Mouse (Mus musculus) macrophage (primary cell): ENCODE data around the gene Zbtb9. TPM values are rescaled to one million over a fixed set of nuclear protein-coding genes. Genes with fewer than 3 reads are reported as not detected.

Experiments used
- H3K27ac ChIP-seq: fragments of 350-480 bp; formaldehyde crosslinking; 2 replicates; pipeline ENCODE4 v1.9.0; 2021
- H3K36me3 ChIP-seq: fragments of 350-480 bp; formaldehyde crosslinking; 2 replicates; pipeline ENCODE4 v1.9.0; 2021; ENCODE audit errors: inconsistent target
- H3K4me3 ChIP-seq: fragments of 350-480 bp; formaldehyde crosslinking; 2 replicates; pipeline ENCODE4 v1.9.0; 2021; ENCODE audit errors: inconsistent target
- H3K79me2 ChIP-seq: fragments of 350-480 bp; formaldehyde crosslinking; 2 replicates; pipeline ENCODE4 v1.9.0; 2021; ENCODE audit errors: inconsistent target
- WGBS: methylation state at CpG from one replicate; pipeline ENCODE4 v1.1.7; 2026; ENCODE audit warnings: inconsistent platforms; ENCODE audit not compliant: missing documents; 5-methylcytosine and 5-hydroxymethylcytosine counted together
- polyA plus RNA-seq: library from polyadenylated mRNA; stranded (reverse); fragments of 250-400 nt; gene quantifications from 3 replicates; pipeline ENCODE4 v1.2.4, GENCODE M21; 2018; ENCODE audit warnings: inconsistent platforms

The Zbtb9 gene
- polyA plus RNA-seq, 1 experiment from 2014 or later: 9.3 TPM

DNA sequence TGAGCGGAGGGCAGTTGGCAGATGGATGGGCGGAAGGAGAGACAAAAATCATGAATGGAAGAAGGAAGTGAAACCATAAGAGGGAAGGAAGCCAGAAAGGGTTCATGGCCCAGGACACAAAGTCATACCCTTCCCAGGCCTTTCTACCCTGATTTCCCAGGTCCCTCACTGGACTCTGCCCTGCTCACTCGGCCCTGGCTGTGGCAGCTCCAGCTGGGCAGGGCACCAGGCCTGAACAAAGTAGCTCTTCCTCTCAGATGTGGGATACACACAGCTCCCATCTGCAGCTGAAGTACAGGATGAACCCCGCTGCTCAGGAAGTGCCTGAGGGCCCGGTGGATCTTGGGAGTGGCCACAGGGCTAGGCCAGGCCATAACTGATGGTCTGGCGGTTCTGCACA is 69.9 kb downstream of the Zbtb9 start:
- H3K27ac ChIP-seq: peak overlapping the region; percentile 86
- no peaks in the 10 kb centered on the region; the same call in 1 of the 2 replicates for H3K79me2 ChIP-seq
- no peaks in the 10 kb centered on the region for H3K36me3 ChIP-seq
- H3K4me3 ChIP-seq: no peak overlapping the region
- 8% methylated on average over 6 of the region's 6 CpGs for WGBS

DNA sequence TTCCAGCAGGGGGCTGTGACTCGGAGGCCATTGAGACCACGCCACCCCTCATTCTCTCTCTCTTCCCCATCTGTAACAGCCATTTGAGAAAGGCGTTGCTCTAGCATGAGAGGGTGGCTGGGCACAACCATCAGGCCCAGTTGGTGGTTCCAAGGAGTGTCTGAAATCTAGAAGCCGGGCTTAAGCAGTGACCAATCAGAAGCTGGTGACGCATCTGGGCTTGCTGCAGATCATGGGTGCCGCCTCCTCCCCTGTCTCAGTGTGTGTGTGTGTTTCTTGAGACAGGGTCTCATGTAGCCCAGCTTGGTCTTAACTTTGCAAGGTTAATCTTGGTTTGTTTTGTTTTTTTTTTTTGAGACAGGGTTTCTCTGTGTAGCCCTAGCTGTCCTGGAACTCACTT is 72.2 kb downstream of the Zbtb9 start:
- 100% methylated on average over 6 of the region's 6 CpGs for WGBS
- no peak overlapping the region for H3K4me3 ChIP-seq
- no peaks in the 10 kb centered on the region for H3K36me3 ChIP-seq
- no peaks in the 10 kb centered on the region; the same call in 1 of the 2 replicates for H3K79me2 ChIP-seq
- no peak overlapping the region for H3K27ac ChIP-seq

DNA sequence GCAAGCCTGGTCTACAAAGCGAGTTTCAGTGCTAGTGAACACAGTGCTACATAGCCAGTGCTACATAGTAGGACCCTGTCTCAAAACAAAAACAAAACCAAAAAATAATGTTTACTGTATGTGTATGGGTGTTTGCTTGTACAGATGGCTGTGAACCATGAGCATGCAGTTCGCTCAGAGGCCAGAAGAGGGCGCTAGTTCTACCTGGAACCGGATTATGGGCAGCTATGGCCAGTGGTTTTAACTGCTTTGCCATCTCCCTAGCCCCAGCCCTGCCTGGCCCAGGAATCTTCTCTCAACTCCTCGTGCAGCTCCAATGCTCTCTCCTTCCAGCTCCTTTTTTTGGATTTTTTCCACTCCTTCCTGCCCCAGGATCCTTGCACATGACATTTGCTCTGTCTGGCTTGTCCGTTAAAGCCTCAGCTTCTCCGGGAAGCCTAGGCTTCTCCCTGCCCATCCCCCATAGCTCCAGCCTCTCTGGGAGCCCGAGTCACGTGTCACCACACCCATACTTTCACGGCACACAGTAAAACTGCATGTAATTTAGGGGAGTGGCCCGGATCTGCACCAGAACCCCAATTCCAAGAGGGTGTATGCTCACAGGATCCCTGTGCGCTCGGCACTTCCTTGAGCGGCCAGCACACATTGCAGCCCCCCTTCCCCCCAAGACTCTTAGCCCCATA is 74.9 kb downstream of the Zbtb9 start:
- Histone ChIP-seq H3K4me3 (no peak overlapping the region), H3K79me2 (no peaks in the 10 kb centered on the region; the same call in 1 of the 2 replicates), H3K27ac (no peak overlapping the region), H3K36me3 (no peaks in the 10 kb centered on the region)
- 94% methylated on average over 14 of the region's 14 CpGs for WGBS

DNA sequence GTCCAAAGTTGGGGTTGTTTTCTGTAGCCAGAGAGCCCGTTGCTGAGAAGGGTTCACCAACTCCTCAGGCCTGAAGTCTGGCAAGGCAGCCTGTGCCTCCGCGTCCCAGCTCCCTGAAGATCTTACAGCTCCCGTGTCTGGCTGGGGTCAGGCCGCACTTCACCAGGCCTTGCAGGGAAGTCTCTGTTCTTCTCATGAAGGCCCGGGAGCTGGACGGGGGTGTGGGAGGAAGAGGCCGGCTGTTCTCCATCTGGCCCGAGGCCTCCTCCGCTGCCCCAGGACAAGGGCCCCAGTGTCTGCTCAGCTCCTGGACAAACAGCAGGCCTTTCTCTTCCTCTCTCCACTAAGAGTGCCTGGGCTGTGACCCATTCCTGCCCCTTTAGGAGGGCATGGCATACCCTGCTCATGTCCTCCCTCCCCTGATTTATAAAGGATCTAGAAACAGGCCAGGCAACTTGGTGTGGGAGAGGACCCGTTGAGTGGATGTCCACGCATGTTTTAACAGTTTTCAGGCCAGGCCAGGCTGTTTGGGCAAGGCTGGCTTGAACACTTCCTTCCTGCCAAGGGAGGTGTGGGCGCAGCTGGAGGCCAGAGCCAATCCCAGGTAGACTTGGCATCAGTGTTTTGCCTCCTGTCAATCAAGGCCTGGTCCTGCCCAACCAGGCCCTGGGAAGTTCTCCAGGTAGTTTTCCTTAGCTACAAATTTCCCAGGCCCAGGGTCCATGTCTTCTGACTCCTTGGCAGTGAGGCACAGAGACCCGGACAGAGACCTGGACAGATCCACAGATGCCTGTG is 75.7 kb downstream of the Zbtb9 start:
- H3K79me2 ChIP-seq: no peaks in the 10 kb centered on the region; the same call in 1 of the 2 replicates
- WGBS: 80% methylated on average over 14 of the region's 14 CpGs
- no peaks in the 10 kb centered on the region for H3K36me3 ChIP-seq
- H3K4me3 ChIP-seq: no peak overlapping the region
- H3K27ac ChIP-seq: no peak overlapping the region

DNA sequence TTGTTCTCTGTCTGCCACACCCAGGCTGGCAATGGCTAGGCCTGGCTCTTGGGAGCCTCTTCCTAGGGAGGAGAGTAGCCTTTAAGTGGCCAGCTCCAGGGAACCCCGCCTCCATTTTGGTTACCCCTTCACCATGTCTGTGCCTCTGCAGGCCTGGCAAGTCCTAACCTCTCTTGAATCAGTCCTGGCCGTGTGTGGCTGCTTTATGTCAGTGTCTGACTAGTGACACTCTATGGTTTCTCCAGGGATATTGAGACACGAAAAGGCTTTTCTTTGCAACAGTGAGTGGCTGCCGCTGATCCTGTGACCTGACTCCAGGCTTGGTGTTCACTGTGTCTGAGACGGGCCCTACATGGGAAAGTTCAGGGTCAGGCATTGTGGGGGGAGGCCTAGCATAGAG is 77.9 kb downstream of the Zbtb9 start:
- H3K4me3 ChIP-seq: peak overlapping the region; percentile 19; the same call in 1 of the 2 replicates
- WGBS: 88% methylated on average over 5 of the region's 5 CpGs
- H3K36me3 ChIP-seq: no peaks in the 10 kb centered on the region
- H3K79me2 ChIP-seq: no peaks in the 10 kb centered on the region
- peak overlapping the region; percentile 48 for H3K27ac ChIP-seq

DNA sequence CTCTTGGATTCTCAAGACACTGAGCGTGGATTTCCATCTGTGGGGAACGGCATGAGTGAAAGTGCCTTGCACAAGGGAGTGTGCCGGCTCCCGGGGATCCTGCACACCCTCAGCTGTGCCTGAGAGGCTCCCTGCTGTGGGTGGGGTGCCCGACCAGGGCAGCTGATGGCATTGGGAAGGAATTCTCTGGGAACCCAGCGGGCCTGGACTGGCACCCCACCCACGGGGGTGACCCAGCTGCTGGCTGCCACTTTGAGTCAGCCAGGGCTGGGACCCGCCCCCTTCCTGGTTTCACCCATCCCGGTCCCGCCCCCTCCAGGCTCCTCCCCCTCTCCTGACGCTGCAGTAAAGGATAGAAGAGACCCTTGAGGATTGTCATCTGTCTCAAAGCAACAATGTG is 78.5 kb downstream of the Zbtb9 start:
- Histone ChIP-seq H3K79me2 (no peaks in the 10 kb centered on the region), H3K36me3 (no peaks in the 10 kb centered on the region), H3K4me3 (peak overlapping the region; percentile 19; the same call in 1 of the 2 replicates), H3K27ac (peak overlapping the region; percentile 48)
- 27% methylated on average over 7 of the region's 11 CpGs for WGBS

DNA sequence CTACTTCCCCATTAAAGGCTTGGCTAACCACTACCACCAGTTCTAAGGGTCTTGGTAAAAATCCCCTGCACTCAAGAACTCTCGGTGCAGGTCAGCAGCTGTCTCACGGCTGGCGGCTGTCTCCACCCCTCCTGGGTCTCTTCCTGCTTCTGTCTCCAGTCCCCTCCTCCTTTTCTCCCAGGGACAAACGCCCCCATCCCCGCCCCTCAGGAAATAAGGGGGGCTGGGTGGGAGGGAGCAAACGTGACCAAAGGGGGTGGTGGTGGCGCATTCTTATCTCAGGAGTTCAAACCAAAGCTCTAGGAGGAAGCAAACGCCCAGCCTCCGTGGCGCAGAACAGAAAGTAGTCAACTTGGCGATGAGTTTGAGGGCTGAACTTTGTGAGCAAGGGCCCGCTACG is 83.2 kb downstream of the Zbtb9 start:
- H3K4me3 ChIP-seq: peak overlapping the region; percentile 43
- H3K79me2 ChIP-seq: peaks cover 35% of the 10 kb centered on the region
- 0% methylated on average over 13 of the region's 13 CpGs for WGBS
- H3K36me3 ChIP-seq: no peaks in the 10 kb centered on the region
- H3K27ac ChIP-seq: peak overlapping the region; percentile 85

DNA sequence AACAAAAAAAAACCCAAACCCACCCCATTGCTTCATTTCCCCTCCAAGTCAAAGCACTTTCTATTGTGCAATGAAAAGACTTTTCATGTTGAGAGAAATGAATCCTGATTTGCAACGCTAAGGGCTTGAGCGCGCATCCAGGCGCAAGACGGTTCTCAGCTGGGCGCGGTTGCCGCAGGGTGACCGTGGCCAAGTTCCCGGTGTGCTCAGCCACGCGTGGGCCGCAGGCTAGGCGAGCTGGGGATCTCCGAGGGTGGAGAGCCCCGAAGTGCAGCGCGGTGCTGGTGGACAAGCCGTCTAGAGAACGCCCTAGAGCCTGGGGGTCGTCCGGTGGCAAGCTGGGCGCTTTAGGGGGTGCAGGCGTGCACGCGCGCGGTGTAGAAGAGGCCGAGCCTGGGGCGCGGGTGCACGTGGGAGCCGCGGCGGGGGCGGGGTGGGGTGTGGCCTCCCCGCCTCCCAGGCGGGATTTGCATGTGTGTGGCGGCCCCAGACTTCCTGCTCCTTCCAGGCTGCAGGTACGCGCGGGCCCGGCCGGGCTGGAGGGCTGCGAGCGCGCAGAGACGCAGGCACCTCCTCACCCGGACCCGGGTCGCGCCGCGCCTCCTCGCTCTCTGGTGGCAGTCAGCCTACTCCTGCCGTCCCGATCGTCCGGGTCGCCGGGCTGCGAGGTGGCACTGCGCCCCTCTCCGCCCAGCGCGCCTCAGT is 84.0 kb downstream of the Zbtb9 start, which contains the start of gene Itpr3:
Gene Itpr3 (plus strand): TSS at position 493 of the 705 bp plus-strand sequence.
- H3K27ac ChIP-seq: peak within 1 kb of the TSS; percentile 85
- no peaks in the 10 kb centered on the region for H3K36me3 ChIP-seq
- WGBS: 1% methylated on average over 66 of the region's 66 CpGs
- peak within 1 kb of the TSS; percentile 46 for H3K4me3 ChIP-seq
- peaks cover 37% of the 10 kb centered on the region for H3K79me2 ChIP-seq

DNA sequence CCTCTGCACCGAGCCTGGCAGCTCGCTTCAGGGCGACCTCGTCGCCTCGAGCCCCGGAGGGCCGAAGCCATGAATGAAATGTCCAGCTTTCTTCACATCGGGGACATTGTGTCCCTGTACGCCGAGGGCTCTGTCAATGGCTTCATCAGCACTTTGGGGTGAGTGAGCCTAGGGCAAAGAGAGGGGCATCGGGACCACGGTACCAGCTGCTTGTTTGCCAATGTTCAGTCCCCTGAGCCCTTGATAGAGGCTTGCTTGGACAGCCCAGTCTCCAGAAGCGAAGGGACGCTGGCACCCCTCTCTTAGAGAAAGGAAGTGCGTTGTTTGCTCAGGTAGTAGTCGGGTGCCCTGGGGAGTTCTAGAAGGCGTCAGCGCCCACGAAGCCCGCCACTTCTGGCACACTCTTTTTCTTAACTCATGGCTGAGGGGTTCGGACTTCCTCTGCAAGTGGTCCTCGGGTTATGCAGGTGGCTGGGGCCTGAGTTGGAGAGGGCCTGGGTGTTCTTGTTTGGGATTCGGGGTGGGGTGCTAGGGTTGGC is 84.6 kb downstream of the Zbtb9 start:
- 6% methylated on average over 23 of the region's 24 CpGs for WGBS
- Histone ChIP-seq H3K27ac (peak overlapping the region; percentile 27; the same call in 1 of the 2 replicates), H3K36me3 (no peaks in the 10 kb centered on the region), H3K4me3 (peak overlapping the region; percentile 46), H3K79me2 (peaks cover 44% of the 10 kb centered on the region)

Other genes with a start within 250 kb of the Zbtb9 start
- 14.5 to 27.0 TPM (median 16.7 TPM) in 3 replicates for gene Bnip1, start 192.1 kb upstream of the Zbtb9 start, polyA plus RNA-seq
- not detected in 3 replicates for gene Nkx2-5, start 128.2 kb upstream of the Zbtb9 start, polyA plus RNA-seq
- 0.69 to 1.8 TPM (median 0.74 TPM) in 3 replicates for gene Kifc5b, start 56.1 kb upstream of the Zbtb9 start, polyA plus RNA-seq
- gene Phf1, start 40.1 kb upstream of the Zbtb9 start, polyA plus RNA-seq: 5.3 to 13.1 TPM (median 7.6 TPM) in 3 replicates
- gene Cuta, start 33.6 kb upstream of the Zbtb9 start, polyA plus RNA-seq: 40.7 to 118 TPM (median 91.4 TPM) in 3 replicates
- gene Syngap1, start 31.9 kb upstream of the Zbtb9 start, polyA plus RNA-seq: 0.32 to 1.8 TPM (median 0.85 TPM) in 3 replicates
- gene Bak1, start 55.8 kb downstream of the Zbtb9 start, polyA plus RNA-seq: 89.6 to 180 TPM (median 127 TPM) in 3 replicates
- gene Itpr3, start 84.1 kb downstream of the Zbtb9 start, polyA plus RNA-seq: 2.1 to 11.2 TPM (median 2.1 TPM) in 3 replicates
- gene Uqcc2, start 160.7 kb downstream of the Zbtb9 start, polyA plus RNA-seq: 27.2 to 144 TPM (median 80.5 TPM) in 3 replicates
- gene Ip6k3, start 194.6 kb downstream of the Zbtb9 start, polyA plus RNA-seq: not detected in 3 replicates
- gene Lemd2, start 231.3 kb downstream of the Zbtb9 start, polyA plus RNA-seq: 18.9 to 36.2 TPM (median 32.4 TPM) in 3 replicates